Mouse (Mus musculus) thymus, postnatal 25 days (tissue): ENCODE data around the gene Olfr510.
"Not testable (repeated sequence)": the region's sequence is repeated elsewhere in the genome, so short reads cannot be mapped to it uniquely, and the experiment has no call there.

ENCODE experiments used
- DNase-seq: peaks from one replicate; pipeline ENCODE4 v3.0.0; 2022

Gene Olfr510

GRCm38 (mm10) chr7:108666118-108666517 lies at the start of gene Olfr510:
Gene Olfr510 (plus strand): TSS chr7:108666418.
- DNase-seq: no peak

- not testable (repeated sequence) for DNase-seq
Measured at GRCm38 (mm10) chr7:108616781-108617180, 49.4 kb upstream of the Olfr510 start.

DNA sequence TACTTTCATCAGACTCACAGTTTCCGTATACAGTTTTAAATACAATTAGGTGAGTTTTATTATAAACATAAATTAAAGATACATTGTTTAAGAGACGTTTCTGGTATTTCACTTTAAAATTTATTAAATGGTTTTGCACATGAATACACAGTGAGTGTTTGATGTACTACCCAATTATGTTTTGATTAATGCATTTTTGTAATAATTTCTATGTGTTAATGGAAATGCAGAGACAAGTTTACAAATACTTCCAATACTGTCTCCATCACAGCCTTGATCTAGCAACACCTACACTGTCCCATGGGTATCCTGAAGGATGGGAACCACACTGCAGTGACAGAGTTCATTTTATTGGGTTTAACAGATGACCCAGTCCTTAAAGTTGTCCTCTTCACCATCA lies 44.7 kb upstream of the Olfr510 start, which contains the start of gene Olfr507:
Gene Olfr507 (plus strand): TSS at position 301 of the 400 bp plus-strand sequence.
- no peak for DNase-seq

DNA sequence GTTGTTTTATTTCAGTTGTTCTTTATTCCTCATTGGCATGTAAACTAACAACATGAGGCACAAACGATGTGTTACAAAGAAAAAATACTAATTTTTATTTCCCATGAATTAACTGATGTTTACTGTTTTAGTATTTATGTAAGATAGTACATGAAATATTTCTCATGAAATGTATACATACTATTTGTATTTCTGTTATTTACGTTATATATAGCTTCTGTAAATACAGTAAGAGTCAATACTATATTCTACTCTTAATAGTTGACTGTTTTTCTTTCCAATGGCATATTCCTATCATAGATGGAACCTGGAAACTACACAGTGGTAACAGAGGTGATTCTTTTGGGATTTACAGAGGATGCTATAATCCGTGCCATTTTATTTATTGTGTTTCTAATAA lies 36.5 kb upstream of the Olfr510 start, which contains the start of gene Olfr508:
Gene Olfr508 (plus strand): TSS at position 301 of the 400 bp plus-strand sequence.
- no peak for DNase-seq

- DNase-seq: no peak
Measured at GRCm38 (mm10) chr7:108651806-108652205, 14.4 kb upstream of the Olfr510 start, which contains the start of gene Olfr509. Gene Olfr509 (minus strand): TSS chr7:108651906.

DNA sequence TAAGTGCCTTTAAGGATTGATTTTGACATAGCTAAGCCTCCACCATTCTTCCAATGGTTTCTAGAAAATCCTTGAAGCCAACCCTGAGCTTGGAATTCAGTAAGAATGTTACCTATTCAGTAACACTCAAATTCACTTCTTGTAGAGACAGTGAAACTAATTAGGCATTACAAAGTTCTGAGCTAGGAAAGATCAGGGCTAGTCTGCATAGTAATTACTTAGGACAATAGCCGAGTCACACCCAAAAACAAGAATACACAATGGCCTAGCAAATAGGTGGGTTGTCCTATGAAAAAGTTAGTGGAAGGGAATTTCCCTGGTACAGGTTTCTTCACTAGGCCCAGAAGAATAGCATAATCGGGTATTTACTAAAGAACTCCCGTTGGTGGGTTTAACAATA lies 3.8 kb upstream of the Olfr510 start:
- DNase-seq: no peak

GRCm38 (mm10) chr7:108671058-108671457 lies 4.8 kb downstream of the Olfr510 start:
- no peak for DNase-seq

DNA sequence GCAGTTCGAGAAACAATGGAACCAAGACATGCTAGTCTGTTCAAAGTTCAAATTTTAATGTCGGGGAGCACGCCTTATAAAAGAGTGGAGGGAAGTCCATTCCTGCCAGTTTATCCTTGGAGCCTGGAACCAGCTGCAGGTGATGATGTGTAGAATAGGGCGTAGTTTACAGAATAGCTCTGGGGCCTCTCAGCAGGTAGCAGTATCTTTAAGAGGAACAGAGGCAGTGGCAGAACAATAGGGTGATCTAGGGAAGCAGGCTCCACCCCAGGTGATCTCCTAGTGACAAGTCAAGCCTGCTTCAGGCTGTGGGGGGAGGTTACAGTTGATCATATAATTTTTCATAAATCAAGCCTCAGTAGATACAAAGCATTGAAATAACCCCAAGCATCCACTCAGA lies 12.7 kb downstream of the Olfr510 start:
- no peak for DNase-seq

DNA sequence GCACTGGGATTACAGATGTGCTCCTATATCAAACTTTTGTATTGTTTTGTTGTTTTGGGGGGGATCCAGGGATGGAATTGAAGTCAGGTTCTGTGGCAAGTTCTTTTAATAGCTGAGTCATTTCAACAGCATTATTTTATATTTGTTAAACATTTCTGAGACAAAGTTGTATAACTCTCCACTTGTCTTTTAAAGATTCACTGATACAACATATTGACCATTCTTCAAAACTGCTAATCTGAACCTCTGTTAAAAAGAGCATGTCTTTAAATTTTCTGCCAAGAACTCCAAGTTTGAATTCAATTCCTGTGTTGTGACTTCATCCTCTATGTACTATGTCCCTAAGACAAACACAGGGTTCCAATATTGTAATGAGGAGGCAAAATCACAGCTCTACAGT lies 46.8 kb downstream of the Olfr510 start, which contains the start of gene Olfr512:
Gene Olfr512 (plus strand): TSS at position 301 of the 400 bp plus-strand sequence.
- no peak for DNase-seq
